ENCODE assay signal across 8 mouse cellular contexts in the genomic region with DNA sequence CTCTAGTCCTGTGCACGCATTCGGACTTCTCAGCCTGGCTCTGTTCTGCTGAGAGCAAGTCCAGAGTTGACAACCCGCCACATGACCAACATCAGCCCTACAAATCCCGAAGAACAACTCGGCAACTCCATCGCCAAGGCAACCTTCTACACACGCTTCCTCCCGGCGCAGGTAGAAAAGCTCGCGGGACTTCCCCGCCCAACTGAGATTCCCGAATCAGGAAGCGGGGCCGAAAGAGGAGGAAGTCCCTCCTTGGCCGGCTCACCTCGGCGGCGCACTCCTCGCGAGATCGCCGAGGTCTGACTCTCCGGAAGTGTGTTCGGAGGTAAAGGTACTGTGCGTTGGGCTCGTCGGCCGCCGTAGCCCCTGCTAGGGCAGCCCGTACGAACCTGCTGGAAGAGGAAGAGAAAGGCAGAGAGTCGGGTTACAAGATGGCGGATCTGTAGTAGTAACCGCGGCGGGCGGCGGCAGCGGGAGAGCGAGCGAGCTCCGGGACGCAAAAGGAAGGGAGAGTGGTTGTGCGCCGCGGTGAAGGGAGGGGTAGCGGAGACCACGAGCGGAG. TPM values are rescaled to one million over a fixed set of nuclear protein-coding genes. Genes with fewer than 3 reads are reported as not detected.
DNase-seq lines count a peak whose midpoint lies in the region; ATAC-seq lines count a peak whose summit lies in the region.

A gene (plus strand): TSS at position 328 of the 562 bp plus-strand sequence.

- H3K27me3 ChIP-seq in hindbrain, embryonic 11.5 days (ENCODE audit: control insufficient read depth, insufficient read depth, low read length), result no peaks in the 10 kb centered on the region

- under 1% methylated on average over 45 of the region's 50 CpGs for WGBS in hindbrain, embryonic 11.5 days

- DNase-seq in Muller cell, postnatal 12 days (ENCODE audit: inconsistent ontology term), result peak; percentile 99
- peak; percentile 99 for DNase-seq in cerebellum, adult 9-11 months
- peak; percentile 98 to 99 for DNase-seq in frontal cortex, adult 2 months (ENCODE audit: extremely low spot score in 1 of 2, low spot score in 1 of 2)
- peak; percentile 97 for DNase-seq in hindbrain, embryonic 11.5 days (ENCODE audit: low spot score)
- peak; percentile 93 to 96 for DNase-seq in layer of hippocampus, postnatal 10 days (ENCODE audit: low spot score in 2 of 2)
- peak; percentile 98 for DNase-seq in lung, postnatal 10 days
- peak; percentile 97 for DNase-seq in ovary, postnatal 36 days (ENCODE audit: low spot score)
- peak; percentile 96 for DNase-seq in thymus, postnatal 25 days

- peak within 1 kb of the TSS; percentile 96 for H3K27ac ChIP-seq in hindbrain, embryonic 11.5 days (ENCODE audit: low read depth, low read length)

- 0 out of 2 replicates have a peak, but pooled peaks cover 3% of the 10 kb centered on the region for H3K4me1 ChIP-seq in hindbrain, embryonic 11.5 days (replicated peaks; ENCODE audit: control insufficient read depth, insufficient read depth, low read length)

- no peaks in the 10 kb centered on the region for H3K9me3 ChIP-seq in hindbrain, embryonic 11.5 days (ENCODE audit: control insufficient read depth, low read length)

- H3K9ac ChIP-seq in hindbrain, embryonic 11.5 days (ENCODE audit: low read depth, low read length), result peak within 1 kb of the TSS; percentile 99

- ATAC-seq in hindbrain, embryonic 11.5 days (ENCODE audit: low FRiP score), result peak; percentile 98

- H3K36me3 ChIP-seq in hindbrain, embryonic 11.5 days (ENCODE audit: control insufficient read depth, insufficient read depth, low read length), result no peaks in the 10 kb centered on the region

- peak within 1 kb of the TSS; percentile 89 for H3K4me3 ChIP-seq in hindbrain, embryonic 11.5 days (ENCODE audit: low read depth, low read length)

- H3K4me2 ChIP-seq in hindbrain, embryonic 11.5 days (replicated peaks; ENCODE audit: low read depth, low read length), result peak within 1 kb of the TSS; percentile 82

RNA-seq across cellular contexts. Expression of the gene that starts here (rescaled TPM):
- 17.9 and 19.7 TPM in 2 replicates for polyA plus RNA-seq in frontal cortex, adult 2 months (2012; rRNA removed)
- polyA plus RNA-seq in hindbrain, embryonic 11.5 days (2014; fragmentation: Nextera tagmentation; extraction: Ambion mirVana), result 102 and 105 TPM in 2 replicates
- total RNA-seq in layer of hippocampus, postnatal 10 days (2021), result 10 to 100 TPM; 50.7 to 55.0 TPM

Comparison
In these comparisons a context has a peak if more than half of its experiments do, and no peak if none do; other contexts are left out.
1. Peak in every context shown above with its lines: DNase-seq, ATAC-seq, H3K4me3 ChIP-seq and H3K27ac ChIP-seq.